Mouse (Mus musculus) spleen, postnatal 10 days (tissue): ENCODE results near the gene Bmp2.

Experiments used
- DNase-seq, 2 experiments: peaks; one replicate each; pipeline ENCODE4 v3.0.0; 2021 to 2022; ENCODE audit warnings: low spot score in 2 of 2

Gene Bmp2

DNA sequence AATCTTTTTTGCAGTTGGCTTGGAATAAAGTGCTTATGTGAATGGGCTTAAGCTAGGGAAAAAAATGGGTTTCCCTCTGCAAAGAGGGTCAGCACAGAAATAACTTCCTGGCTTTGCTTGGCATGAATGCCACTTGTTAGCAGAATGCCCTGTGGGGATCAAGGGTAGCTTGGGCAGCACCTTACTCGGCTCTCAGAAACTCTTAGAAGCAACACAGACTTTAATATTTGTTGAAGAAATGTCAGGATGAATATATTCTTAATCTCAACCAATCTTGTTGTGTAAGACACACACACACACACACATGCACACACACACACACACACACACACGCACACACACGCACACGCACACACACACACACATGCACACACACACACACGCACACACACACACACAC is 13.5 kb downstream of the Bmp2 start:
- DNase-seq, result no peak

- no peak for DNase-seq
These were observed 14.2 kb downstream of the Bmp2 start for GRCm38 (mm10) chr2:133565995-133566710.

DNA sequence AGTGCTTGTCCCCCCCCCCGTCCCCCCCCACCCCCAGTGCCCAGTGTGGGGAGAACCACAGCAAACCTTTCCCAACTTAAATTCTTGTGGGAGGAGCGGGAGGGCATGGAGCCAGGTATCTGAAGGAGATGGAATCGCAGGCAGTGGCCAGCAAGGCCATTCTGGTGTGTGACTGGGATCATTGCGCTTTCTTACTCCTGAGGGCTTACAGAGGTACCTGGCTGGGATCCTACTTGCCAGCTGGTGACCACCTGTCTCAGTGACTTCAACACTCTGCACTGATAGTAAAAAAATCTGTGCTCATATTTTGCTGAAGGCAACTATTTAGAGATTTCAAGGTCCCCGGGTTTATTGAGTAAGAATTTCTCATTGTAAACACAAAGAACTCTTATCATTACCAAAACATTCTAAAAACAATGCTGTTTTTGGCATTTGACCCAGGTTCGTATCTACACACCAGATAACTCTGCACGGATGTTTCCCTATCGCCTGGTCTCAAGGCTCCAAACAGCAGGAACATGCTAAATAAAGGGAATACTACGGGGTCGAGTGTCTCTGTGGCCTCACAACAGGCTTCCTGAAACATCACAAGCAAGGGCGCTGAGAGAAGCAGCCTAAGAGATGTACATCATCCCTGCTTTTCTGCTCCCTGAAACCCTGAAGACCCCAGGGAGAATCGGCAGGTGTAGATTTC is 39.8 kb downstream of the Bmp2 start:
- no peak for DNase-seq
